Mouse (Mus musculus) liver, postnatal 0 days (tissue): ENCODE measurements around the gene Mxra7.

Experiments used
- CTCF ChIP-seq: sonication (generic); IDR thresholded peaks from 2 replicates; pipeline ENCODE4 v1.5.1; 2016; ENCODE audit warnings: antibody characterized with exemption, low read depth
- EP300 ChIP-seq: IDR thresholded peaks from 2 replicates; pipeline ENCODE4 v1.6.1; 2016; ENCODE audit warnings: antibody characterized with exemption, low read depth, mild to moderate bottlenecking

DNA sequence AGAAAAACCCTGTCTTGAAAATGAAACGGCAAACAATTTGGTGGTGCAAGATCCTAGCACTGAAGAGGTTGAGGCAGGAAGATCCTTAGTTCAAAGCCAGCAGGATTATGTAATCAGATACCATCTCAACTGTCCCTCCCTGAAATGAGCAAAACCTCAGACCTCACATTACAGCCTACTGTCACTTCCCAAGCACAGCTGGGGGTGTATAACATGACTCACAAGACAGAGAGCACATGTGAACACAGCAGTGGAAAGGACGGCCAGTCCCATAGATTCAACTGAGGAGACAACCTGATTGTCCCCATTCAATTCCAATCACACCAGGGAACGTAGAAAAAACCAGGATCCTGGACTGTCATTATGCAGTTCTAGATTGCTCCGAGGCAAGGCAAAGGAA lies 8.4 kb upstream of the Mxra7 start:
- no peak for TF ChIP-seq CTCF
- TF ChIP-seq EP300: no peak
